Mouse (Mus musculus) megakaryocyte, embryonic 14.5 days (primary cell): Measurements from ENCODE around the gene Atp2b2. TPM values are rescaled to one million over a fixed set of nuclear protein-coding genes. Genes with fewer than 3 reads are reported as not detected.

Experiments used
- H3K27me3 ChIP-seq: replicated peaks from 2 replicates; pipeline ENCODE3; 2012; ENCODE audit warnings: inconsistent platforms
- H3K36me3 ChIP-seq: replicated peaks from 2 replicates; pipeline ENCODE3; 2012; ENCODE audit warnings: low read length, inconsistent platforms, mixed read lengths
- H3K4me1 ChIP-seq: 2 replicates; pipeline ENCODE4 v1.6.1; 2012; ENCODE audit warnings: inconsistent platforms
- H3K4me3 ChIP-seq: replicated peaks from 2 replicates; pipeline ENCODE3; 2012; ENCODE audit warnings: moderate library complexity, mild to moderate bottlenecking, inconsistent platforms
- H3K9me3 ChIP-seq: 2 replicates; pipeline ENCODE4 v1.6.1; 2012; ENCODE audit warnings: inconsistent platforms
- FLI1 ChIP-seq: IDR thresholded peaks from 2 replicates; pipeline ENCODE4 v1.6.1; 2012; ENCODE audit warnings: low read length, inconsistent platforms, mixed read lengths
- GATA1 ChIP-seq: IDR thresholded peaks from 3 replicates; pipeline ENCODE4 v1.6.1; 2012; ENCODE audit warnings: mixed read lengths, low read length, inconsistent platforms, borderline replicate concordance
- polyA plus RNA-seq: library from polyadenylated mRNA; stranded (reverse); fragments of >175 nt; gene quantifications from 2 replicates; pipeline ENCODE4 v1.2.3, GENCODE M21; 2012; ENCODE audit warnings: low replicate concordance; ENCODE audit not compliant: insufficient read depth

The Atp2b2 gene
- polyA plus RNA-seq, 1 experiment, result not detected

DNA sequence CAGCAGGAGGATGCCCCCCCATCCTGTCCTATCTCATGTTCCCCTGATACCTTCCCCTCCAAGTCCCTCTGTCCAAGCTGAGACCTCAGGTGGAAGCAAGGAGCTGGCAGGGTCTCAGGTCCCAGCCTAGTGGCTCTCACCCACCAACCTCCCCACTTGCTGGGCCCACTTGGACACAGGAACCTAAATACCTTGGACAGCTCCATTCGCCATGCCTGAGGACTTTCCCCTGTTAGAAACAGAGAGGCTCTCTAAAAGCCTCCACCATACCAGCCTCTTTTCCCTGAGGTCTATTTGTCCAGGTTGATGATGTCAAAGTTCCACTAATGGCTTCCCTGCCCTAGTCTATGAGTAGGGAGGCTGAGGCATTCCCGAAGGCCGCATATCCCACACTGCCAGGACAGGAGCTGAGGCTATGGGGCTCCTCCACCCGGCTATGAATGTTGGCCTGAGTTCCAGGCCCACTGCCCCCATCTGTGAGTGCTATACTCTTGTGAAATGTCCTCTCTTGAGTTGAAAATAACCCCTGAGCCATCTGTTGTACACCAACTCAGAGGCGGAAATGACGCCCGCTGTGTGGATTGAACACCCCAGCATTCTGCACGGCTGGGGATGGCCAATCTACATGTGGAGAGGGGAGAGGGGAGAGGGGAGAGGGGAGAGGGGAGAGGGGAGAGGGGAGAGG, 113.1 kb downstream of the Atp2b2 start:
- H3K4me1 ChIP-seq, result no peaks in the 10 kb centered on the region
- H3K4me3 ChIP-seq, result no peak overlapping the region
- no peaks in the 10 kb centered on the region for H3K9me3 ChIP-seq
- peaks cover 7% of the 10 kb centered on the region for H3K27me3 ChIP-seq
- TF ChIP-seq GATA1, result no peak
- no peak for TF ChIP-seq FLI1
- no peaks in the 10 kb centered on the region for H3K36me3 ChIP-seq

DNA sequence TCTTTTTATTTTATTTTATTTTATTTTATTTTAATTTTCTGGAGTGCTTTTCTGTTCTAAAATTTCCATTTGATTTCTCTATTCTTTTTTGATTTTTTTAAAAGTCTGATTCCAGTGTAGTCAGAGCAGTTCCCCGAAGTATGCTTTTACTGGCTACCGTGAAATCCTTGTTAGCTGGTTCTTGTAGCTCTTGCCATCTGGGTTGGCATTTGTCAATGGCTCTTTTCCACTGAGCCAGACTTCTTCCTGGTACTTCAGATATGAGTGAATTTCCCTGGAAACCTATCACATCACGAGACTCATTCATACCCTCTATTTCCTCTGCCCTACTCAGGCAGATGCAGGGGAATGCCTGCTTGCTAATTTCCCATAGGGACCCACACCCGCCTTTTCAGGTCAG, 119.2 kb downstream of the Atp2b2 start:
- no peaks in the 10 kb centered on the region for H3K4me1 ChIP-seq
- no peaks in the 10 kb centered on the region for H3K36me3 ChIP-seq
- peaks cover 9% of the 10 kb centered on the region for H3K27me3 ChIP-seq
- no peaks in the 10 kb centered on the region for H3K9me3 ChIP-seq
- H3K4me3 ChIP-seq, result no peak overlapping the region
- TF ChIP-seq FLI1 (no peak), GATA1 (no peak)

DNA sequence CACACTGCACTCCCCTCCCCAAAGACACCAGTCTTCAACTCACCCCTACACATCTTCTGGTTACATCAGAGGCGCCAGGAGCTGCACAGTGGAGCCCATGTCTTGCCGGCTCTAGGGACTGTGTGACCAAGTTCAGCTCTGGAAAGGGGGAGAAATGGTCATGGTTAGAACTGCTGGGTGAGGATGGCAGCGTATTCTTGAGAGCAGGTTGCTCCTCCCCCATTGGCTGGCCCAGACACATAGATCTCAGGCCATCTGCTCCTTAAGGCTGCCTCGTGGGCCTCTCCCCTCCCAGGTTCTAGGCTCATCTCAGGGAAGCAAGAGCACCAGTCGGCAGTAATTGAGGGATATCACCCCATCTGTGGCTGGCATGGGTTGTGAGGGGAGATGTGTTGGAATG, 121.9 kb downstream of the Atp2b2 start:
- TF ChIP-seq GATA1 (no peak), FLI1 (no peak)
- Histone ChIP-seq H3K36me3 (no peaks in the 10 kb centered on the region), H3K4me1 (no peaks in the 10 kb centered on the region), H3K9me3 (no peaks in the 10 kb centered on the region), H3K4me3 (no peak overlapping the region), H3K27me3 (peaks cover 10% of the 10 kb centered on the region)

- no peaks in the 10 kb centered on the region for H3K9me3 ChIP-seq
- no peaks in the 10 kb centered on the region for H3K36me3 ChIP-seq
- peaks cover 11% of the 10 kb centered on the region for H3K27me3 ChIP-seq
- H3K4me3 ChIP-seq, result no peak overlapping the region
- no peaks in the 10 kb centered on the region for H3K4me1 ChIP-seq
- TF ChIP-seq GATA1, result no peak
- TF ChIP-seq FLI1, result no peak
These were observed 129.7 kb downstream of the Atp2b2 start for GRCm38 (mm10) chr6:113912753-113913152.

DNA sequence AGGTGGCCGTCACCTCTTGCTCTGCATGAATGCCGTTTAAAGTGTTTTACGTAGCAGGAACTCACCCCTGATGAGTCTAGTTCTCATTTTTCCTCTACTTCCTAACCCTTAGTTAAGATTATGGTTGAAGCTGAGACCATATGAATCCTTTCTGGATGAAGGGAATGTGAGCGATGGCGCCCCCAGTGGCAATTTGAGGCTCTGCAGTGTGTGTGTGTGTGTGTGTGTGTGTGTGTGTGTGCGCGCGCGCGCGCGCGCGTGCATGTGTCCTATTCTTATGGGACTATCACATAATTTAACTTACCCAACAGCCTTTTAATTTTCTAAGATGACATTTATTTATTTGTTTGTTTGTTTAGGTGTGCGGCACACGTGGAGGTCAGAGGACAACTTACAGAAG, 131.3 kb downstream of the Atp2b2 start:
- Histone ChIP-seq H3K9me3 (no peaks in the 10 kb centered on the region), H3K27me3 (peaks cover 12% of the 10 kb centered on the region), H3K4me3 (no peak overlapping the region), H3K4me1 (no peaks in the 10 kb centered on the region), H3K36me3 (no peaks in the 10 kb centered on the region)
- TF ChIP-seq GATA1, result no peak
- no peak for TF ChIP-seq FLI1

DNA sequence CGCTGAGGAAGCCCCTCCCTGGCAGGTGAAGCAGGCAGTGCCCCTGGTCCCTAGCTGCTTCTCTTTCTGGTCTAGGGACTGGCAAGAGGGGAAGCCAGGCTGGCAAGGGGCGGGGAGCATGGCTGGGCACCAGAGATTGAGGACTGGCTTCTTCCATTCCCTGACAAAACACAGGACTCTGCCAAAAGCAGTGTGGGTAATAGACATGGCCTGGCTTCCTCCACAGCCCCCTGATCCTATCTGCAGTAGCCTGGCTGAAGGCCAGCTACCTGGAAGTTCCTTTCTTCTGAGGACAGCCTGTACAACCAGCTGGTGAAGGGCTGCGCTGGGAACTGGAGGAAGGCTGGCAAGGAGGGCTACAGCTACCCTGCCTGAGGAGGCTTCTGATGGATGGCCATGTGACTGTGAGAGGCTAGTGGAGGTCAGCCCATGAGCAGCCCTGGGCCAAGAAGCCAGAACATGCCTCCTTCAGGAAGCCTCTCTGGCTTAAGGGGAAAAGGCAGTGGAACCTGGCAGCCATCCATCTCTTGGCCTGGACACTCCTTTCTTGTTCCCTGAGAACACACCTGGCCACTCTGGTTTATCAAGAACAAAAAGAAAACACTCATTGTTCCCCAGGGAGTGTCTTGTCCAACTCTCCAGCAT, 131.9 kb downstream of the Atp2b2 start:
- no peaks in the 10 kb centered on the region for H3K9me3 ChIP-seq
- no peaks in the 10 kb centered on the region for H3K36me3 ChIP-seq
- TF ChIP-seq FLI1 (no peak), GATA1 (no peak)
- no peaks in the 10 kb centered on the region for H3K4me1 ChIP-seq
- no peak overlapping the region for H3K4me3 ChIP-seq
- peaks cover 12% of the 10 kb centered on the region for H3K27me3 ChIP-seq

DNA sequence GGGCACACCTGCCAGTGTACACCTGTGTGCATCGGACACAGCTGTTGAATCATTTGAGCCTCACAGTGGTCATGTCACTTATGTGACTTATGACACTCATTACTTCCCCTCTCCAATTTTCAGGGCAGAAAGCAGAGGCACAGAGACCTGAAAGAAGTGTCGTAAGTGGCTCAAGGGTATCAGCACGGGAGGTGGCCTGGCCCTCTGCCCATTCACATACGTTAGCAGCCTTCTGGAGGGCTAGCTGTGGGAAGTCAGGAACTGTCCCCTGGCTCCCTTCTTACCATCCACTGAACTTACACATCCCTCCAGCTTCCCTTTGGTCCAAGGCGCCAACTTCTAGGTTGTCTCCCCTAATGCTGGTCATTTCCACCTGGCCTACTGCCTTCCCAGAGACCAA, 132.6 kb downstream of the Atp2b2 start:
- Histone ChIP-seq H3K36me3 (no peaks in the 10 kb centered on the region), H3K9me3 (no peaks in the 10 kb centered on the region), H3K4me1 (no peaks in the 10 kb centered on the region), H3K27me3 (peaks cover 12% of the 10 kb centered on the region), H3K4me3 (no peak overlapping the region)
- TF ChIP-seq FLI1, result no peak
- TF ChIP-seq GATA1, result no peak

DNA sequence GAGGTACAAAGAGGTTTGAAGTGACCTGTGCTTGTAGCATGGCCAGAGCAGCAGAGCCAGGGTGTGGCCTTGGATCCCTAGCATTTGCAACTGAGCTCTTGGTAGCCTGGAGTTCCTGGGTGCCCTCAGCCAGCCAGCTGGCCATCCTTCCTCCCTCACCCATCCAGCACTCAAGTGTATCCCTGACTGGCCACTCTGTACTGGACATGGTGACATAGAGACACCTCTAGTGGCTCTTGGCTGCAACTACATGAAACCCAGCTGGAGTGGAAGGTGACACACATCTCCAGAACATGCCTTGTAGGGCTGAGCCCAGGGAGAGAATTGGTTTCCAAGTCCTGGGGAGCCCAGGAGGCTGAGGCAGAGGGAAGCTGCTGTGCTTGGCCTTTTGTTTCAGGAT, 134.3 kb downstream of the Atp2b2 start:
- no peaks in the 10 kb centered on the region for H3K9me3 ChIP-seq
- no peak overlapping the region for H3K4me3 ChIP-seq
- no peaks in the 10 kb centered on the region for H3K4me1 ChIP-seq
- H3K36me3 ChIP-seq, result no peaks in the 10 kb centered on the region
- TF ChIP-seq GATA1 (no peak), FLI1 (no peak)
- peaks cover 12% of the 10 kb centered on the region for H3K27me3 ChIP-seq

- Histone ChIP-seq H3K9me3 (no peaks in the 10 kb centered on the region), H3K27me3 (peaks cover 14% of the 10 kb centered on the region)
These were observed 138.0 kb downstream of the Atp2b2 start for GRCm38 (mm10) chr6:113904406-113904805.

DNA sequence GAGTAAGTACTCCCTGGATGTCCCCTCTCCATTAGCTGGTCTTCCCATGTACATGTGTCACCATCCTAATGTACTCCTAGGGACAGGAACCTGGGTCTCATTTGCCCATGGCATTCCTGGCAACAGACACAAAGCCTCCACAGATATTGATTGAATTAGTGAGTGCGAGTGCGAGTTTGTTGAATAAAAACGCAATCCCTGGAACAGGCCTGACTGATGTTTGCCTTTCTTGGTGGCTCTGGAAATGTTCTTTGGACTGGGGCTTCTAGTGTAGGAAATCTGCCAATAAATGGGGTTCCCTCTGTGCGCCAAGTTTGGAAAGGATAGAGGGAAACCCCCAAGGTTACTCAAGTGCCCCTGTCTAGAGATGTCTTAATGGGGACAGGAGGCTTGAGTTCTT, 146.4 kb downstream of the Atp2b2 start:
- H3K4me3 ChIP-seq, result no peak overlapping the region
- peaks cover 54% of the 10 kb centered on the region for H3K27me3 ChIP-seq
- H3K9me3 ChIP-seq, result no peaks in the 10 kb centered on the region
- TF ChIP-seq FLI1 (no peak), GATA1 (no peak)
- H3K4me1 ChIP-seq, result no peaks in the 10 kb centered on the region
- no peaks in the 10 kb centered on the region for H3K36me3 ChIP-seq

More at GRCm38 (mm10) chr6:113904406-113904805, 138.0 kb downstream of the Atp2b2 start:
- TF ChIP-seq GATA1 (no peak), FLI1 (no peak)
- H3K4me1 ChIP-seq, result no peaks in the 10 kb centered on the region
- H3K36me3 ChIP-seq, result no peaks in the 10 kb centered on the region
- H3K4me3 ChIP-seq, result no peak overlapping the region

DNA sequence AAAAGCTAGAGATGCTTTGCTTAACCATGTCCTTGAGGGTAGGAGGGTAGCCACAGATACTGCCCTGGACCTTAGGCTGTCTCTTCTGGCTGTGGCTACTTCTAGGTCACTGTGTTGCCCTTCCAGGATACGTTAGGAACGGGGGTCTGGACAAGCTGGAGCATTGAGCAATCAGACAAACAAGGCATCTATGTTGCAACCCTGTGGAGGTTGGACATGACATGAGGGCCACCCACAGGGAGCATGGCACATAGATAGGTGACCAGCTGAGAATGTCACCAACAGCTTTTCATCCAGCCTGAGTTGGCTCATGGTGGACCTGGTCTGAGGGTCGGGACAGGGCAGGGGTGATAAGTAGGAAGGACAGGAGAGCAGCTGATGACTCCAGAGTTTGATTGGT, 148.4 kb downstream of the Atp2b2 start:
- peaks cover 65% of the 10 kb centered on the region for H3K27me3 ChIP-seq
- no peaks in the 10 kb centered on the region for H3K36me3 ChIP-seq
- H3K4me1 ChIP-seq, result no peaks in the 10 kb centered on the region
- no peaks in the 10 kb centered on the region for H3K9me3 ChIP-seq
- no peak for TF ChIP-seq FLI1
- no peak for TF ChIP-seq GATA1
- no peak overlapping the region for H3K4me3 ChIP-seq
